In the genomic region with DNA sequence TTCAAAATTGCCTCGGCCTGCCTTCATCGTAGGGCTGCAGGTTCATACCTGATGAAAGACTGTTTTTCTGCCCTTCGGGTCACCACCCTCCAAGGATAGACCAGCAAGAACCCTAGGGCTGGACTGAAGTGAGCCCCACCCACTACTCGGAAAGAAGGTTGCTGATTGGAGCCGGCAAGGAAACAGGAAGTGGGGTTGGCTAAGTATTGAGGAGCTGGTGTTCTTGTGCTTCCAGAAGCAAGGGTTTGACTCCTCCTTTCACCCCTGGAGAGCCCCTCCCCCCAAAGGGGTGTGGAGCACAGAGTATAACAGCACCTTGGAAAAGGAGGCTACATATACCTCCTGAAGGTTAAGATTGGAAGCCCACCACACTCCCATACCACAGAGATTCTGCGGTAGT, we compare ENCODE assay signal across 22 mouse cellular contexts.
DNase-seq lines count a peak whose midpoint lies in the region; ATAC-seq and TF ChIP-seq lines count a peak whose summit lies in the region.
"Had no signal": no experiment of that assay in that cellular context is flagged by ENCODE, and none has a peak within 500 bp of the region (broad histone marks: within the 10 kb centered on the region; RNA-seq: fewer than 3 reads in every experiment).

No protein-coding gene starts in this region.

- no peak overlapping the region for H3K9ac ChIP-seq in limb, embryonic 13.5 days
- no peak overlapping the region for H3K9ac ChIP-seq in ES-Bruce4 (ENCODE audit: low read depth, poor library complexity, severe bottlenecking)
- no peak overlapping the region for H3K9ac ChIP-seq in stomach, embryonic 16.5 days (ENCODE audit: low read length)
- H3K9ac ChIP-seq: embryonic facial prominence, embryonic 13.5 days; forebrain, embryonic 13.5 days; heart, embryonic 12.5 days; hindbrain, embryonic 15.5 days had no signal

- H3K36me3 ChIP-seq in limb, embryonic 13.5 days, result no peaks in the 10 kb centered on the region
- no peaks in the 10 kb centered on the region for H3K36me3 ChIP-seq in limb, embryonic 10.5 days
- H3K36me3 ChIP-seq in ES-Bruce4 (ENCODE audit: control insufficient read depth, insufficient read depth, low read length, poor library complexity, severe bottlenecking), result no peaks in the 10 kb centered on the region
- no peaks in the 10 kb centered on the region for H3K36me3 ChIP-seq in stomach, embryonic 16.5 days (ENCODE audit: control insufficient read depth, insufficient read depth, low read length)
- H3K36me3 ChIP-seq: embryonic facial prominence, embryonic 13.5 days; G1E; heart, embryonic 12.5 days; hindbrain, embryonic 15.5 days had no signal

- H3K4me1 ChIP-seq in limb, embryonic 13.5 days, result peaks cover 7% of the 10 kb centered on the region; the same call in 1 of the 2 replicates
- no peaks in the 10 kb centered on the region for H3K4me1 ChIP-seq in limb, embryonic 10.5 days
- peaks cover 2% of the 10 kb centered on the region for H3K4me1 ChIP-seq in ES-Bruce4 (ENCODE audit: control insufficient read depth, insufficient read depth, low read length)
- 0 out of 2 replicates have a peak, but pooled peaks cover 4% of the 10 kb centered on the region for H3K4me1 ChIP-seq in stomach, embryonic 16.5 days (ENCODE audit: control insufficient read depth, insufficient read depth, low read length)
- H3K4me1 ChIP-seq: forebrain, embryonic 13.5 days; hindbrain, embryonic 15.5 days had no signal

- DNase-seq in limb, embryonic 10.5 days (ENCODE audit: low spot score), result no peak
- peak; percentile 13 for DNase-seq in MEL-GATA-1-ER (ENCODE audit: extremely low read depth, low read depth)
- no peak for DNase-seq in layer of hippocampus, adult 2 months (ENCODE audit: low spot score in 2 of 2)
- no peak for DNase-seq in adrenal gland, adult (ENCODE audit: inconsistent age in 2 of 2, low spot score in 1 of 2)
- DNase-seq in retina, embryonic 14.5 days (ENCODE audit: low spot score), result no peak
- DNase-seq: adrenal gland, postnatal 10 days; cerebellum, adult 11 months; cerebellum, adult 9-10 months; cerebellum, postnatal 25 days; gastrocnemius, postnatal 10 days; heart, adult 2 months; kidney, adult 2 months had no signal

- H3K4me3 ChIP-seq in limb, embryonic 13.5 days, result no peak overlapping the region
- H3K4me3 ChIP-seq in limb, embryonic 10.5 days, result no peak overlapping the region
- peak overlapping the region; percentile 17; the same call in 1 of the 2 replicates for H3K4me3 ChIP-seq in ES-Bruce4 (ENCODE audit: low read depth, low read length)
- H3K4me3 ChIP-seq in stomach, embryonic 16.5 days (replicated peaks; ENCODE audit: low read length), result no peak overlapping the region
- H3K4me3 ChIP-seq in layer of hippocampus, adult 2 months, result no peak overlapping the region
- H3K4me3 ChIP-seq: embryonic facial prominence, embryonic 13.5 days; forebrain, embryonic 13.5 days; heart, adult 2 months; heart, embryonic 12.5 days; hindbrain, embryonic 15.5 days had no signal

- WGBS in limb, embryonic 13.5 days, result 61% methylated on average over 6 of the region's 6 CpGs
- 70% methylated on average over 6 of the region's 6 CpGs for WGBS in limb, embryonic 10.5 days
- 70% methylated on average over 6 of the region's 6 CpGs for whole genome bisulfite sequencing in stomach, embryonic 16.5 days

- TF ChIP-seq CTCF in ES-Bruce4 (IDR thresholded peaks at IDR 0.05; ENCODE audit: low read depth, low read length), result no peak
- no peak for TF ChIP-seq CTCF in layer of hippocampus, adult 2 months (conservative IDR thresholded peaks at IDR 0.05)

- ATAC-seq in limb, embryonic 13.5 days (ENCODE audit: low FRiP score, low read depth), result peak; percentile 54; the same call in 1 of the 2 replicates
- ATAC-seq in stomach, embryonic 16.5 days (ENCODE audit: insufficient read depth, low FRiP score), result 0 out of 2 replicates have a peak, but pooled peaks have one; percentile 23
- ATAC-seq: forebrain, embryonic 13.5 days; intestine, embryonic 16.5 days; Patski had no signal

- H3K4me2 ChIP-seq in limb, embryonic 13.5 days (replicated peaks), result no peak overlapping the region
- H3K4me2 ChIP-seq in stomach, embryonic 16.5 days (ENCODE audit: low read depth, low read length), result no peak overlapping the region
- H3K4me2 ChIP-seq: embryonic facial prominence, embryonic 13.5 days; forebrain, embryonic 13.5 days; heart, embryonic 12.5 days; hindbrain, embryonic 15.5 days had no signal

- TF ChIP-seq EP300 in ES-Bruce4 (IDR thresholded peaks at IDR 0.05; ENCODE audit: insufficient read depth, low read depth, low read length), result no peak

- peak; percentile 36 for TF ChIP-seq POLR2A in ES-Bruce4 (IDR thresholded peaks at IDR 0.05; ENCODE audit: insufficient read depth, low read length)

- H3K9me3 ChIP-seq in limb, embryonic 13.5 days, result no peaks in the 10 kb centered on the region
- no peaks in the 10 kb centered on the region for H3K9me3 ChIP-seq in limb, embryonic 10.5 days (replicated peaks)
- no peaks in the 10 kb centered on the region for H3K9me3 ChIP-seq in ES-Bruce4 (replicated peaks; ENCODE audit: control insufficient read depth, insufficient read depth, low read length, poor library complexity, severe bottlenecking)
- H3K9me3 ChIP-seq in stomach, embryonic 16.5 days (replicated peaks; ENCODE audit: control insufficient read depth, low read length), result no peaks in the 10 kb centered on the region
- H3K9me3 ChIP-seq: embryonic facial prominence, embryonic 13.5 days; forebrain, embryonic 13.5 days; G1E; heart, embryonic 12.5 days; hindbrain, embryonic 15.5 days had no signal

- H3K27me3 ChIP-seq in limb, embryonic 13.5 days, result no peaks in the 10 kb centered on the region
- H3K27me3 ChIP-seq in limb, embryonic 10.5 days (ENCODE audit: low read depth, poor library complexity, severe bottlenecking), result no peaks in the 10 kb centered on the region
- no peaks in the 10 kb centered on the region for H3K27me3 ChIP-seq in ES-Bruce4 (ENCODE audit: control insufficient read depth, insufficient read depth, low read length, poor library complexity, severe bottlenecking)
- no peaks in the 10 kb centered on the region for H3K27me3 ChIP-seq in stomach, embryonic 16.5 days (ENCODE audit: control insufficient read depth, insufficient read depth, low read length)
- H3K27me3 ChIP-seq: embryonic facial prominence, embryonic 13.5 days; forebrain, embryonic 13.5 days; hindbrain, embryonic 15.5 days; Patski had no signal

- no peak overlapping the region for H3K27ac ChIP-seq in limb, embryonic 13.5 days
- H3K27ac ChIP-seq in limb, embryonic 10.5 days, result no peak overlapping the region
- H3K27ac ChIP-seq in ES-Bruce4 (ENCODE audit: insufficient read depth, low read length), result no peak overlapping the region
- H3K27ac ChIP-seq in stomach, embryonic 16.5 days (ENCODE audit: low read length), result no peak overlapping the region
- no peak overlapping the region for H3K27ac ChIP-seq in layer of hippocampus, adult 2 months
- H3K27ac ChIP-seq: embryonic facial prominence, embryonic 13.5 days; forebrain, embryonic 13.5 days; heart, adult 2 months; hindbrain, embryonic 15.5 days had no signal
